8 mouse cellular contexts compared by ENCODE assay signal in genomic region chr13:98390771-98391634, GRCm38 (mm10). TPM values are rescaled to one million over a fixed set of nuclear protein-coding genes. Genes with fewer than 3 reads are reported as not detected.
DNase-seq lines count a peak whose midpoint lies in the region; ATAC-seq lines count a peak whose summit lies in the region.

No protein-coding gene starts in this region.

- H3K36me3 ChIP-seq in embryonic facial prominence, embryonic 10.5 days (replicated peaks) = no peaks in the 10 kb centered on the region
- no peaks in the 10 kb centered on the region for H3K36me3 ChIP-seq in limb, embryonic 13.5 days
- H3K36me3 ChIP-seq in neural tube, embryonic 13.5 days = no peaks in the 10 kb centered on the region

- peak overlapping the region; percentile 88 for H3K27ac ChIP-seq in embryonic facial prominence, embryonic 10.5 days (replicated peaks)
- peak overlapping the region; percentile 45; the same call in 1 of the 2 replicates for H3K27ac ChIP-seq in limb, embryonic 13.5 days
- H3K27ac ChIP-seq in neural tube, embryonic 13.5 days (replicated peaks) = no peak overlapping the region

- H3K4me1 ChIP-seq in embryonic facial prominence, embryonic 10.5 days = peaks cover 45% of the 10 kb centered on the region
- peaks cover 43% of the 10 kb centered on the region for H3K4me1 ChIP-seq in limb, embryonic 13.5 days
- H3K4me1 ChIP-seq in neural tube, embryonic 13.5 days (replicated peaks) = peaks cover 23% of the 10 kb centered on the region

- peaks cover 89% of the 10 kb centered on the region for H3K27me3 ChIP-seq in embryonic facial prominence, embryonic 10.5 days (replicated peaks; ENCODE audit: low read depth, poor library complexity, severe bottlenecking)
- H3K27me3 ChIP-seq in limb, embryonic 13.5 days = peaks cover 80% of the 10 kb centered on the region
- peaks cover 89% of the 10 kb centered on the region for H3K27me3 ChIP-seq in neural tube, embryonic 13.5 days

- WGBS in embryonic facial prominence, embryonic 10.5 days = under 1% methylated on average over 68 of the region's 68 CpGs
- WGBS in limb, embryonic 13.5 days = under 1% methylated on average over 68 of the region's 68 CpGs
- under 1% methylated on average over 68 of the region's 68 CpGs for WGBS in neural tube, embryonic 13.5 days

- DNase-seq in ovary, postnatal 36 days (ENCODE audit: low spot score) = peak; percentile 29
- no peak for DNase-seq in ovary, postnatal 14 days (ENCODE audit: low spot score)
- DNase-seq in embryonic facial prominence, embryonic 10.5 days (ENCODE audit: low spot score) = peak; percentile 87
- peak; percentile 31 to 33 for DNase-seq in heart, postnatal 10 days
- DNase-seq in thymus, postnatal 0 days (ENCODE audit: low spot score) = no peak
- DNase-seq in frontal cortex, postnatal 14 days (ENCODE audit: low spot score in 2 of 2) = no peak

- peak overlapping the region; percentile 60 for H3K4me3 ChIP-seq in embryonic facial prominence, embryonic 10.5 days
- peak overlapping the region; percentile 50 for H3K4me3 ChIP-seq in limb, embryonic 13.5 days
- peak overlapping the region; percentile 40 for H3K4me3 ChIP-seq in neural tube, embryonic 13.5 days

- ATAC-seq in limb, embryonic 13.5 days (ENCODE audit: low FRiP score, low read depth) = peak; percentile 82
- ATAC-seq in neural tube, embryonic 13.5 days (ENCODE audit: low read depth) = 0 out of 2 replicates have a peak, but pooled peaks have one; percentile 36

- H3K4me2 ChIP-seq in limb, embryonic 13.5 days (replicated peaks) = peak overlapping the region; percentile 84
- H3K4me2 ChIP-seq in neural tube, embryonic 13.5 days = peak overlapping the region; percentile 71

- peaks cover 4% of the 10 kb centered on the region; the same call in 1 of the 2 replicates for H3K9me3 ChIP-seq in embryonic facial prominence, embryonic 10.5 days
- H3K9me3 ChIP-seq in limb, embryonic 13.5 days = peaks cover 5% of the 10 kb centered on the region; the same call in 1 of the 2 replicates
- peaks cover 8% of the 10 kb centered on the region for H3K9me3 ChIP-seq in neural tube, embryonic 13.5 days

- intact Hi-C loops in heart, postnatal 10 days (cut with DNase I) = no loop called here

- H3K9ac ChIP-seq in limb, embryonic 13.5 days = peak overlapping the region; percentile 61
- H3K9ac ChIP-seq in neural tube, embryonic 13.5 days = 0 out of 2 replicates have a peak overlapping the region, but pooled peaks have one; percentile 23

RNA-seq across cellular contexts. Expression of gene Foxd1, which starts 37.0 kb away (rescaled TPM):
- polyA plus RNA-seq in embryonic facial prominence, embryonic 10.5 days (2016; fragmentation: Nextera tagmentation; extraction: Ambion mirVana) = 3.7 and 4.3 TPM in 2 replicates
- under 1 TPM; 0.17 to 0.25 TPM for total RNA-seq in heart, postnatal 10 days (2021)
- polyA plus RNA-seq in limb, embryonic 13.5 days (2015; fragmentation: Nextera tagmentation; extraction: Ambion mirVana) = 0.19 TPM in 2 replicates
- 1.4 and 1.7 TPM in 2 replicates for polyA plus RNA-seq in neural tube, embryonic 13.5 days (2015; fragmentation: Nextera tagmentation; extraction: Ambion mirVana)
- polyA plus RNA-seq in thymus, postnatal 0 days (2015; fragmentation: Nextera tagmentation; extraction: Ambion mirVana) = 0.04 TPM in 1 of 2 replicates, not detected in the other

Comparison
In these comparisons a context has a peak if more than half of its experiments do, and no peak if none do; other contexts are left out.
1. DNase-seq: peak in ovary, postnatal 36 days (single experiment), embryonic facial prominence, embryonic 10.5 days (single experiment) and heart, postnatal 10 days (2 of 2); none in ovary, postnatal 14 days (single experiment), thymus, postnatal 0 days (single experiment) and frontal cortex, postnatal 14 days (0 of 2).
2. Peak in every context shown above with its lines, with median percentiles within 50 percentile points of each other: H3K4me3 ChIP-seq.